Mouse (Mus musculus) layer of hippocampus, adult 8-10 months (tissue): ENCODE measurements at regions not wholly inside any gene's neighbourhood (a gene's known extent, or its start where the extent isn't known, plus 50 kb on each side); places are given as distances from the start of the nearest gene placed in this dataset.

Experiments used
- DNase-seq, 2 experiments: peaks; one replicate each; pipeline ENCODE4 v3.0.0; 2022; ENCODE audit warnings: low spot score in 2 of 2

- DNase-seq = no peak
Observed at GRCm38 (mm10) chr2:172094159-172094558, 50.9 kb upstream of the Cbln4 start.

GRCm38 (mm10) chr2:172103881-172104655, 60.8 kb upstream of the Cbln4 start:
- DNase-seq = no peak

DNA sequence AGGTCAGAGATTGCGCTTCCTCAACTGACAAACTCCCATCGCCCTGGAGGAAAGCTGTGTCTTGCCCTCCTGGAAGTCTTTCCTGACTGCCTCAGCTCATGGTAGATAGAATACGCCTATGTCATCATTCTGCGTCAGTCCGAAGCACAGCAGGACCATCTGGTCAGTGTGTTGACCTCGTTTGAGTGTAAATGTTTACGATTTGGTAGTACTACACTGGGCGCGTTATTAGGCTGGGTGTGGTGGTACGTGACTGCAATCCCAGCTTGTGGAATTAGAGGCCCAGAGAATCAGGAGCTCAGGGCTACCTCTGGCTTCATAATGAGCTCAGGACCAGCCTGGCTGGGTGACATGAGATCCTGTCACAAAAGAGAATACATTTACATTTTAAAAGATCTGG, 62.0 kb upstream of the Cbln4 start:
- DNase-seq = no peak

DNA sequence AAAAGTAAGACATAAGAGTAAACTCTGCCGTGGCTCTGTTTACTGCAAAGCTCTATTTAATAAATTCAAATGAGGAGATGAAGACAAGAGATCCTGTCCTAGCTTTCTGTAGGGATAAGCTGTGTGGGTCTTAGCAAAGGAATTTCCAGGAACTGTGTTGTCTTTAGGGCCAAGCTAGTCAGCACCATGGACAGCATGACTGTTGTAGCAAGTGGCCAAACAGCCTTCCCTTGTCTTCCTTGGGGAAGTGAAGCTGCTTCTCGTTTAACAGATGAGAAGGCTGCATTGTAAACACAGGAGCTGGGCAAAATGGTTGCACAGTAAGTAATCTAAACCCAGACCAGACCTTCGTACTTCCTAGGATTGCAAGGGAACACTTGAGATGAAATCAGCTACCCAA, 67.4 kb upstream of the Cbln4 start:
- DNase-seq = no peak

- no peak for DNase-seq
Observed at GRCm38 (mm10) chr2:172113639-172114038, 70.4 kb upstream of the Cbln4 start.

GRCm38 (mm10) chr2:172115604-172116206, 72.4 kb upstream of the Cbln4 start:
- no peak for DNase-seq

- no peak for DNase-seq
Observed at GRCm38 (mm10) chr2:172127517-172127916, 84.3 kb upstream of the Cbln4 start.

DNA sequence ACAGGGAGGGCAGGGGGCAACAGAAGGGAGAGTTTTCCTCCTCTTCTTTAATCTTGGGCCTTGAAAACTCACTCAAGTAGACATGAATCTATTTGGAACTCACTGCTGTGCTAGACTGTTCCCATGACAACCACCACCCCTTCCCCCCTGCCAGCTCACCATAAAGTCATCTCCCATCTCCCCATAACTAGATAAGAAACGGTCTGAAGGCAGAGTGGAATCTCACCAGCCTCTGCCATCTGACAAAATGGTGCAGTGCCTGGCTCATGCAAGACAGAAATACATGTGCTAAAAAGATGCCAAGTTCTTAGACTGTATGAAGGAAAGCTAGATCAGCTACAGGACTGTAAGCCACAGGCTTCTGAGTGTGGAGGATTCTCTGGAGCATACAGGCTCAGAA, 88.0 kb upstream of the Cbln4 start:
- DNase-seq = no peak

- DNase-seq = no peak
Observed at GRCm38 (mm10) chr2:172132623-172133332, 89.5 kb upstream of the Cbln4 start.

- DNase-seq = peak in 1 of 2 experiments; percentile 30
Observed at GRCm38 (mm10) chr2:172140080-172140479, 96.8 kb upstream of the Cbln4 start.

GRCm38 (mm10) chr2:172143269-172143668, 100.0 kb upstream of the Cbln4 start:
- no peak for DNase-seq

- DNase-seq = no peak
Observed at GRCm38 (mm10) chr2:172148736-172149135, 99.6 kb upstream of the Mc3r start.

DNA sequence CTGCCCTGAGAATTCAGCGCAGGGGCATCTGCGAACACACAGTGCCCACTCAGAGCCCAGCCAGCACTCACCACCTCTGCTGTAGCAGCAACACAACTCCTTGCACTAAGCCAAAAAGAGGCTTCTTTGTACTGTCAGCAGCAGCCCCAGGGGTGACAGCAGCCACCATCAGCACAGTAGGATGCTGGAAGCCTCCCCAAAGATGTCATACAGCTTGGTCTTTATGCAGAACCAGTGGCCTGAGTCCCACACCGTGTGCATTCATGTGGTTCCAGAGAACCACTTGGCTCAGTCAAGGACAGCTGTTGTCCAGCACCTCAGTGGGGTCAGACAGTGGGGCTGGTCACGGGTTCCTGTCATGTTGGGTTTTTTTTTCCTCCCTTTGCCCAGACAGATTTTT, 98.6 kb upstream of the Mc3r start:
- DNase-seq = no peak

- no peak for DNase-seq
Observed at GRCm38 (mm10) chr2:172150898-172151297, 97.4 kb upstream of the Mc3r start.

DNA sequence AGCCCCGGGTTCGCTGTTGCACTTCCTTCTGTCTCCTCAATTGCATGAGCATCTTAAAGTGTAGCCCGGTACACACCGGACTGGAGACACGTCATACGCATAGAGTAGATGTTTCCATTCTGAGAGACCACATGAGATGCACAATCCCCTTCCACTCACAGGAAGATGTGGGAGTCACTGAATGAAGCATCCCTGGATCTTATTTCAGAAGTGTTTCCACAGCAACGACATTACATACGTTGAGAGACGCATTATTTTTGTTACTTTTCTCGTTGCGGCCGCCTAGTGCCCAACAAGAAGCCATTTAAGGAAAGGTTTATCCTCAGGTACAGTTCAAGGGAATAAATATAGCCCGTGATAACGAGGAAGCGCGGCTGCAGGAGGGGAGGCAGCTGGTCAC, 88.4 kb upstream of the Mc3r start:
- DNase-seq = no peak

DNA sequence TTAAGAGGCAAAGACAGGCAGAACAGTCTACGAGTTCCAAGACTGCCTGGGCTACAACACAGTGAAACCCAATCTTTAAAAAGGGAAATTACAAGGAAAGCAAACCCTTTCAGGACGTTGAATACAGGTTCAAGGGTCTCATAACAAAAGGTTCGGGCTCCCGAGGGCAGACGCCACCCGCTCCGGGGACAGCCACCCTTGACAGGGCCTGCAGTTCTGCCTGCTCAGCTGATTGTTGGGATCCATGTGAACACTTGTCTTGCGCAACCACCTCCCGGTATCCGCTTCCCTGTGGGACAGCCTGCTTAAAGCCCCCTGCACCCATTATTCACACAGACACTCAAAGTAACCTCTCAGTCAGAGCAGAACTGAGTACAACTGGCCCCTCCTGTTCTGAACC, 70.9 kb upstream of the Mc3r start:
- no peak for DNase-seq

DNA sequence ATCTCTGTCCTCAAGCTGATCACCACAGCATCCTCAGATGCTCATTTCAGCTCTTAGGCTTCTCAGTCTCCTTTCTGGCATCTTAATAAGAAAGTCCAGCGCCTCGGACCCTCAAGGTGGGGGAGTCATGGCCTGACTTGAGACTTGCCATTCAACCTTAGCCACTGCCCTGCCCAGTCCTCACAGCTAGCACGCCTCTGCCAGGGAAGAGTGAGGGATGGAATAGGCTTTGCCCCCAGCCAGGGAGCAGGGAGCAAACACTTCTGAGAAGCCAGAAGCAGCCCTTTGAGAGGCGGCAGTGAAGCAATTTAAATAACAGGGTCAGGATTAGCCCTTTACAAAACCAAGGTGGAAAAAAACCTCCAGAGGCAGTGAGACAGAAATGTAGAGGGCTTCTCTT, 69.0 kb upstream of the Mc3r start:
- DNase-seq = no peak

- DNase-seq = no peak
Observed at GRCm38 (mm10) chr2:172197746-172198145, 50.5 kb upstream of the Mc3r start.
